Comparison of ENCODE assay signal across 20 mouse cellular contexts in genomic region chr17:56666384-56666783, GRCm38 (mm10). TPM values are rescaled to one million over a fixed set of nuclear protein-coding genes. Genes with fewer than 3 reads are reported as not detected.
A peak's percentile ranks its signal among the peaks of the same experiment; 100 is the strongest.
DNase-seq lines count a peak whose midpoint lies in the region; ATAC-seq and TF ChIP-seq lines count a peak whose summit lies in the region.
"Had no signal": no experiment of that assay in that cellular context is flagged by ENCODE, and none has a peak within 500 bp of the region (broad histone marks: within the 10 kb centered on the region; RNA-seq: fewer than 3 reads in every experiment).

No protein-coding gene starts in this region.

- H3K4me1 ChIP-seq in megakaryocyte, embryonic 14.5 days, result peaks cover 46% of the 10 kb centered on the region
- H3K4me1 ChIP-seq in testis, adult 2 months (ENCODE audit: control insufficient read depth, insufficient read depth, low read length), result peaks cover 8% of the 10 kb centered on the region
- peaks cover 25% of the 10 kb centered on the region for H3K4me1 ChIP-seq in kidney, embryonic 15.5 days
- H3K4me1 ChIP-seq in stomach, postnatal 0 days (replicated peaks; ENCODE audit: control insufficient read depth, insufficient read depth), result peaks cover 7% of the 10 kb centered on the region; the same call in 1 of the 2 replicates

- no peak for TF ChIP-seq CTCF in testis, adult 2 months (IDR thresholded peaks at IDR 0.05; ENCODE audit: control insufficient read depth, insufficient read depth, insufficient replicate concordance, low read depth, low read length)
- TF ChIP-seq CTCF in stomach, postnatal 0 days (IDR thresholded peaks at IDR 0.05; ENCODE audit: low read depth), result no peak

- no peak overlapping the region for H3K4me2 ChIP-seq in kidney, embryonic 15.5 days
- no peak overlapping the region for H3K4me2 ChIP-seq in stomach, postnatal 0 days (replicated peaks; ENCODE audit: low read depth)
- H3K4me2 ChIP-seq: embryonic facial prominence, embryonic 12.5 days; forebrain, embryonic 13.5 days; forebrain, embryonic 15.5 days had no signal

- DNase-seq in testis, postnatal 10 days (ENCODE audit: low spot score), result no peak
- peak; percentile 52 for DNase-seq in 3T3-L1 (ENCODE audit: low read depth, low spot score)
- peak; percentile 17 for DNase-seq in yolk sac, embryonic 10.5 days (ENCODE audit: low spot score)
- DNase-seq in stomach, postnatal 0 days (ENCODE audit: low spot score), result no peak
- DNase-seq: adrenal gland, adult 8-10 months; adrenal gland, postnatal 14 days; cerebellum, adult 11-12 months; cerebellum, adult 2 months; cerebellum, adult 9-10 months; cerebellum, postnatal 10 days; cerebellum, postnatal 25 days; forebrain, postnatal 0 days had no signal

- no peak overlapping the region for H3K9ac ChIP-seq in kidney, embryonic 15.5 days
- no peak overlapping the region for H3K9ac ChIP-seq in stomach, postnatal 0 days (ENCODE audit: low read length)
- H3K9ac ChIP-seq: embryonic facial prominence, embryonic 12.5 days; forebrain, embryonic 13.5 days; forebrain, embryonic 15.5 days; forebrain, postnatal 0 days had no signal

- H3K4me3 ChIP-seq in megakaryocyte, embryonic 14.5 days (replicated peaks), result peak overlapping the region; percentile 42
- no peak overlapping the region for H3K4me3 ChIP-seq in testis, adult 2 months (ENCODE audit: control insufficient read depth, low read depth, low read length)
- H3K4me3 ChIP-seq in kidney, embryonic 15.5 days (replicated peaks), result no peak overlapping the region
- H3K4me3 ChIP-seq in stomach, postnatal 0 days (ENCODE audit: low read depth, low read length), result no peak overlapping the region
- H3K4me3 ChIP-seq: embryonic facial prominence, embryonic 10.5 days; embryonic facial prominence, embryonic 12.5 days; forebrain, embryonic 13.5 days; forebrain, embryonic 15.5 days had no signal

- no peak overlapping the region for H3K27ac ChIP-seq in testis, adult 2 months (ENCODE audit: control insufficient read depth, insufficient read depth, low read depth, low read length)
- no peak overlapping the region for H3K27ac ChIP-seq in kidney, embryonic 15.5 days
- H3K27ac ChIP-seq in stomach, postnatal 0 days (replicated peaks), result no peak overlapping the region
- H3K27ac ChIP-seq: embryonic facial prominence, embryonic 10.5 days; embryonic facial prominence, embryonic 12.5 days; forebrain, embryonic 13.5 days; forebrain, embryonic 15.5 days had no signal

- TF ChIP-seq POLR2A in testis, adult 2 months (IDR thresholded peaks at IDR 0.05; ENCODE audit: control insufficient read depth, low read depth, low read length), result 0 out of 2 replicates have a peak, but pooled peaks have one; percentile 24

- ATAC-seq in megakaryocyte, adult 5-6 weeks (ENCODE audit: poor library complexity, severe bottlenecking), result no peak
- no peak for ATAC-seq in kidney, embryonic 15.5 days (replicated peaks; ENCODE audit: low FRiP score)
- ATAC-seq in stomach, postnatal 0 days (ENCODE audit: low FRiP score, low TSS enrichment), result no peak
- ATAC-seq: forebrain, embryonic 13.5 days; forebrain, embryonic 15.5 days; forebrain, postnatal 0 days had no signal

- TF ChIP-seq EP300 in stomach, postnatal 0 days (optimal IDR thresholded peaks at IDR 0.05), result no peak

- no peaks in the 10 kb centered on the region for H3K36me3 ChIP-seq in megakaryocyte, embryonic 14.5 days (replicated peaks; ENCODE audit: low read length)
- no peaks in the 10 kb centered on the region for H3K36me3 ChIP-seq in testis, adult 2 months (ENCODE audit: control insufficient read depth, insufficient read depth, low read length)
- H3K36me3 ChIP-seq in kidney, embryonic 15.5 days, result no peaks in the 10 kb centered on the region
- H3K36me3 ChIP-seq in stomach, postnatal 0 days (ENCODE audit: control insufficient read depth, insufficient read depth, low read length), result no peaks in the 10 kb centered on the region
- H3K36me3 ChIP-seq: embryonic facial prominence, embryonic 10.5 days; embryonic facial prominence, embryonic 12.5 days; forebrain, embryonic 15.5 days had no signal

- H3K9me3 ChIP-seq in megakaryocyte, embryonic 14.5 days, result no peaks in the 10 kb centered on the region
- H3K9me3 ChIP-seq in kidney, embryonic 15.5 days (replicated peaks), result no peaks in the 10 kb centered on the region
- no peaks in the 10 kb centered on the region for H3K9me3 ChIP-seq in stomach, postnatal 0 days (ENCODE audit: control insufficient read depth, low read length)
- H3K9me3 ChIP-seq: embryonic facial prominence, embryonic 10.5 days; embryonic facial prominence, embryonic 12.5 days; forebrain, embryonic 13.5 days; forebrain, embryonic 15.5 days had no signal

- peaks cover 66% of the 10 kb centered on the region for H3K27me3 ChIP-seq in megakaryocyte, embryonic 14.5 days (replicated peaks)
- H3K27me3 ChIP-seq in testis, adult 2 months (ENCODE audit: control insufficient read depth, insufficient read depth, low read length), result no peaks in the 10 kb centered on the region
- H3K27me3 ChIP-seq in kidney, embryonic 15.5 days, result no peaks in the 10 kb centered on the region
- H3K27me3 ChIP-seq in stomach, postnatal 0 days (ENCODE audit: control insufficient read depth, insufficient read depth, low read length), result no peaks in the 10 kb centered on the region

- 83% methylated on average over 4 of the region's 4 CpGs for WGBS in kidney, embryonic 15.5 days
- 94% methylated on average over 4 of the region's 4 CpGs for WGBS in stomach, postnatal 0 days

RNA-seq across cellular contexts. Expression of gene Ranbp3, which starts 6.7 kb away (rescaled TPM):
- 73.0 and 77.5 TPM in 2 replicates for polyA plus RNA-seq in megakaryocyte, embryonic 14.5 days (2012; ENCODE audit: insufficient read depth, low replicate concordance)
- total RNA-seq in megakaryocyte, adult 5-6 weeks (2015), result 20.2 and 25.0 TPM in 2 replicates
- 52.9 and 60.9 TPM in 2 replicates for total RNA-seq in megakaryocyte, adult 5-6 weeks (2017)
- 98.4 and 120 TPM in 2 replicates for polyA plus RNA-seq in testis, adult 2 months (2012; rRNA removed)
- polyA plus RNA-seq in kidney, embryonic 15.5 days (2015; fragmentation: Nextera tagmentation; extraction: Ambion mirVana), result 87.9 and 99.2 TPM in 2 replicates
- polyA plus RNA-seq in stomach, postnatal 0 days (2015; fragmentation: Nextera tagmentation; extraction: Ambion mirVana), result 34.5 and 35.4 TPM in 2 replicates

RNA-seq across cellular contexts. Expression of gene Catsperd, which starts 38.4 kb away (rescaled TPM):
- polyA plus RNA-seq in megakaryocyte, embryonic 14.5 days (2012; ENCODE audit: insufficient read depth, low replicate concordance), result not detected in 2 replicates
- total RNA-seq in megakaryocyte, adult 5-6 weeks (2015), result 0.18 TPM in 1 of 2 replicates, not detected in the other
- total RNA-seq in megakaryocyte, adult 5-6 weeks (2017), result not detected in 2 replicates
- polyA plus RNA-seq in testis, adult 2 months (2012; rRNA removed), result 182 and 184 TPM in 2 replicates
- polyA plus RNA-seq in kidney, embryonic 15.5 days (2015; fragmentation: Nextera tagmentation; extraction: Ambion mirVana), result 0.59 and 0.93 TPM in 2 replicates
- polyA plus RNA-seq in stomach, postnatal 0 days (2015; fragmentation: Nextera tagmentation; extraction: Ambion mirVana), result 0.10 and 0.18 TPM in 2 replicates

RNA-seq across cellular contexts. Expression of gene Lonp1, which starts 39.7 kb away (rescaled TPM):
- polyA plus RNA-seq in megakaryocyte, embryonic 14.5 days (2012; ENCODE audit: insufficient read depth, low replicate concordance), result 35.4 and 50.4 TPM in 2 replicates
- total RNA-seq in megakaryocyte, adult 5-6 weeks (2015), result 9.1 TPM in 2 replicates
- total RNA-seq in megakaryocyte, adult 5-6 weeks (2017), result 19.5 and 23.4 TPM in 2 replicates
- polyA plus RNA-seq in testis, adult 2 months (2012; rRNA removed), result 22.8 and 23.5 TPM in 2 replicates
- 59.7 and 63.8 TPM in 2 replicates for polyA plus RNA-seq in kidney, embryonic 15.5 days (2015; fragmentation: Nextera tagmentation; extraction: Ambion mirVana)
- 25.8 and 27.5 TPM in 2 replicates for polyA plus RNA-seq in stomach, postnatal 0 days (2015; fragmentation: Nextera tagmentation; extraction: Ambion mirVana)

RNA-seq across cellular contexts. Expression of gene Ndufa11, which starts 51.2 kb away (rescaled TPM):
- polyA plus RNA-seq in megakaryocyte, embryonic 14.5 days (2012; ENCODE audit: insufficient read depth, low replicate concordance), result 76.9 and 392 TPM in 2 replicates
- 108 and 113 TPM in 2 replicates for total RNA-seq in megakaryocyte, adult 5-6 weeks (2015)
- 77.8 and 92.8 TPM in 2 replicates for total RNA-seq in megakaryocyte, adult 5-6 weeks (2017)
- polyA plus RNA-seq in testis, adult 2 months (2012; rRNA removed), result 135 and 159 TPM in 2 replicates
- polyA plus RNA-seq in kidney, embryonic 15.5 days (2015; fragmentation: Nextera tagmentation; extraction: Ambion mirVana), result 470 and 471 TPM in 2 replicates
- polyA plus RNA-seq in stomach, postnatal 0 days (2015; fragmentation: Nextera tagmentation; extraction: Ambion mirVana), result 584 and 595 TPM in 2 replicates

RNA-seq across cellular contexts. Expression of gene Vmac, which starts 51.4 kb away (rescaled TPM):
- polyA plus RNA-seq in megakaryocyte, embryonic 14.5 days (2012; ENCODE audit: insufficient read depth, low replicate concordance), result 7.9 and 14.9 TPM in 2 replicates
- 3.6 and 4.1 TPM in 2 replicates for total RNA-seq in megakaryocyte, adult 5-6 weeks (2015)
- total RNA-seq in megakaryocyte, adult 5-6 weeks (2017), result 2.7 and 2.8 TPM in 2 replicates
- 9.2 and 12.4 TPM in 2 replicates for polyA plus RNA-seq in testis, adult 2 months (2012; rRNA removed)
- polyA plus RNA-seq in kidney, embryonic 15.5 days (2015; fragmentation: Nextera tagmentation; extraction: Ambion mirVana), result 15.6 and 19.5 TPM in 2 replicates
- polyA plus RNA-seq in stomach, postnatal 0 days (2015; fragmentation: Nextera tagmentation; extraction: Ambion mirVana), result 19.0 and 22.8 TPM in 2 replicates

Comparison
In these comparisons a context has a peak if more than half of its experiments do, and no peak if none do; other contexts are left out.
1. DNase-seq: peak in 3T3-L1 (single experiment) and yolk sac, embryonic 10.5 days (single experiment); none in testis, postnatal 10 days (single experiment) and stomach, postnatal 0 days (single experiment).
2. RNA of gene Catsperd, which starts 38.4 kb away (polyA plus RNA-seq): 182 to 184 TPM in testis, adult 2 months; 0.59 to 0.93 TPM in kidney, embryonic 15.5 days, 0.10 to 0.18 TPM in stomach, postnatal 0 days and not detected in megakaryocyte, embryonic 14.5 days; every median in the first group is over 10 times any median in the second.